Mouse (Mus musculus): ENCODE results near the gene Iffo1.

GRCm38 (mm10) chr6:125129710-125130402 is 15.2 kb upstream of the Iffo1 start:
- TF ChIP-seq CTCF (IDR thresholded peaks at IDR 0.05; ENCODE audit: control insufficient read depth, insufficient read depth, low read length) (no peak), POLR2A (IDR thresholded peaks at IDR 0.05; ENCODE audit: borderline replicate concordance, control insufficient read depth, low read depth, low read length) (no peak)

Data from bone marrow, adult 2 months (tissue).